Mouse (Mus musculus): ENCODE measurements around the gene Cul7. TPM values are rescaled to one million over a fixed set of nuclear protein-coding genes. Genes with fewer than 3 reads are reported as not detected.

Cul7 gene
- polyA plus RNA-seq (2014; fragmentation: Nextera tagmentation; extraction: Ambion mirVana): 25.9 and 30.5 TPM in 2 replicates

DNA sequence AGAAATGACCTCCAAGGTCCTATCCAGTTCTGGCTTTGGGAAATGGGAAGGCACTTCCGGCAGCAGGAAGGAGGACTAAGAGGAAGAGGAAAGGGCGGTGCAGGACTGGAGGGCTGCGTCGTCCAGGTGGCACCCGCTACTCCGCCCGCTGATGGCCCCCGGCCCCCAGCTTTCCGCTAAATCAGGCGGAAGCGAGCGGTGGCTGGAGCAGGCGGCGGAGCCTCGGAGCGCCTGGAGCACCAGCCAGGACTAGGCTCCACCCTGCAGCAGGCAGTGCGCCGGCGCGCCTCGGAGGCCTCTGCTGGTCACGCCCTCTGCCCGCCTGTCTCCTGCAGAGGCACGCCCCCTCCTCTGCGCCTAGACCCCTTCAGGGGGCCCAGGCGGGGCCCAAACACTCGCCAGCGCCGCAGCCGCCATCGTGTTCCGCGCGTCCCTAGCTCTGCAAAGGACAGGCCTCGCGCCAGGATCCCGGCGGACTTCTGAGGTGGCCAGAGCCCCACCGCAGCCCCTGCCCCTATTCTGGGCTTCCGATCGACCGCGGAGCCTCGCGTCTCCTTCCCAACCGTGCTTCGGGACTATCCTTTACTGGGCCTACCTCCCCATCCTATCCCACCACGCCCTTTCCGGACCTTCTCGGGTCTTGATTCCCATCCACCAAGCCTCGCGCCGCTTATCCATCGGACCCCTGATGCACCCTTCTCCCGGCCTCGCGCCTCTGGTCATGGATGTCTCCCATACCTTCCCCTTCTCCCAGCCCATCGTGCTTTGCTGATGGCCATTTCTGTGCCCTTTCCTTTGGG is at the start of gene Cul7:
Gene Cul7 (plus strand): TSS at position 106 of the 800 bp plus-strand sequence.
- WGBS: under 1% methylated on average over 49 of the region's 58 CpGs
- H3K27me3 ChIP-seq (ENCODE audit: control insufficient read depth, insufficient read depth, low read length): no peaks in the 10 kb centered on the region
- H3K4me3 ChIP-seq (ENCODE audit: low read depth, low read length): peak within 1 kb of the TSS; percentile 67
- no peaks in the 10 kb centered on the region for H3K9me3 ChIP-seq (ENCODE audit: control insufficient read depth, low read length)
- peaks cover 12% of the 10 kb centered on the region for H3K36me3 ChIP-seq (ENCODE audit: control insufficient read depth, insufficient read depth, low read length)
- H3K27ac ChIP-seq (ENCODE audit: low read depth, low read length): peak within 1 kb of the TSS; percentile 93
- peak; percentile 93 for DNase-seq (ENCODE audit: low spot score)
- peaks cover 12% of the 10 kb centered on the region; the same call in 1 of the 2 replicates for H3K4me1 ChIP-seq (replicated peaks; ENCODE audit: control insufficient read depth, insufficient read depth, low read length)
- peak within 1 kb of the TSS; percentile 92 for H3K9ac ChIP-seq (ENCODE audit: low read depth, low read length)
- peak; percentile 93 for ATAC-seq (ENCODE audit: low FRiP score)
- peak within 1 kb of the TSS; percentile 91 for H3K4me2 ChIP-seq (replicated peaks; ENCODE audit: low read depth, low read length)

DNA sequence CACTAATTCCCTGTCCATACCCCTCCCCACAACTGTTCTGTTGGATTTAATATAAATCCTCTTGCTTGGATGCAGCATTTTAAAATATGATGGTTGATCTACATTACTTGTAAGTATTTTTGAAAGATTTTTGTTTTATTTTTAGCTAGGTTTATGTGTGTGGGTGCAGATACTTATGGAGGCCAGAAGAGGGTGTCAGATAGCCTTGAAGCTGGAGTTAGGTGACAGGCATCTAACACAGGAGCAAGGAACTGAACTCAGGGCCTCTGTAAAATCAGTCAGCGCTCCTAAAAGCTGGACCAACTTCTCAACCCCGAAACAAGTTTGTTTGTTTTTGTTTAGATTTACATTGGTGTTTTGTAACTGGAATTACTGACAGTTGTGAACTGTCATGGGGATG is 49.6 kb upstream of the Cul7 start:
- WGBS: 88% methylated on average over 2 of the region's 2 CpGs
- Histone ChIP-seq H3K4me3 (ENCODE audit: low read depth, low read length) (no peak overlapping the region), H3K27ac (ENCODE audit: low read depth, low read length) (no peak overlapping the region), H3K9me3 (ENCODE audit: control insufficient read depth, low read length) (no peaks in the 10 kb centered on the region), H3K4me1 (replicated peaks; ENCODE audit: control insufficient read depth, insufficient read depth, low read length) (peaks cover 5% of the 10 kb centered on the region), H3K4me2 (replicated peaks; ENCODE audit: low read depth, low read length) (no peak overlapping the region), H3K9ac (ENCODE audit: low read depth, low read length) (no peak overlapping the region), H3K27me3 (ENCODE audit: control insufficient read depth, insufficient read depth, low read length) (no peaks in the 10 kb centered on the region), H3K36me3 (ENCODE audit: control insufficient read depth, insufficient read depth, low read length) (no peaks in the 10 kb centered on the region)
- no peak for DNase-seq (ENCODE audit: low spot score)
- no peak for ATAC-seq (ENCODE audit: low FRiP score)

DNA sequence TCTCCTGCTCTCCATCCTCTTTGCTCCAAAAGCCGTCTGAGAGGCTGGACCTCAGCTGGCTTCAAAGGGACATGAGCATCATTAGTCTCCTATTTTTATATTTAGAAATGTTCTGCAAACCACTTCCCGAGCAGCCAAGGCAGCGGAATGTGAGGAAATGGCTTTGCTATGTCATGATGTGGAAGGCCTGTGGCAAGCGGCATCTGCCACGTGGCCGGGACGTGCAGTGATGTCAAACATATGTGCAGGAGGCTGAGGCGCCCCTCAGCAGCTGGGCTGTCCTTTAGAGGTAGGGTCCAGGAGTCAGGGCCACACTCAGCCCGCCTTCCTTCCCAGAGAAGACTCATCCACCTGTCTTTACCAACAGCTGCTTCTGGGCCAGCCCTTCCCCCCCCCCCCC is 47.9 kb upstream of the Cul7 start:
- H3K36me3 ChIP-seq (ENCODE audit: control insufficient read depth, insufficient read depth, low read length): no peaks in the 10 kb centered on the region
- DNase-seq (ENCODE audit: low spot score) (no peak), ATAC-seq (ENCODE audit: low FRiP score) (no peak)
- no peak overlapping the region for H3K4me3 ChIP-seq (ENCODE audit: low read depth, low read length)
- H3K9me3 ChIP-seq (ENCODE audit: control insufficient read depth, low read length): no peaks in the 10 kb centered on the region
- 85% methylated on average over 9 of the region's 9 CpGs for WGBS
- H3K27ac ChIP-seq (ENCODE audit: low read depth, low read length): no peak overlapping the region
- no peak overlapping the region for H3K9ac ChIP-seq (ENCODE audit: low read depth, low read length)
- H3K4me1 ChIP-seq (replicated peaks; ENCODE audit: control insufficient read depth, insufficient read depth, low read length): peaks cover 8% of the 10 kb centered on the region
- no peaks in the 10 kb centered on the region for H3K27me3 ChIP-seq (ENCODE audit: control insufficient read depth, insufficient read depth, low read length)
- H3K4me2 ChIP-seq (replicated peaks; ENCODE audit: low read depth, low read length): no peak overlapping the region

DNA sequence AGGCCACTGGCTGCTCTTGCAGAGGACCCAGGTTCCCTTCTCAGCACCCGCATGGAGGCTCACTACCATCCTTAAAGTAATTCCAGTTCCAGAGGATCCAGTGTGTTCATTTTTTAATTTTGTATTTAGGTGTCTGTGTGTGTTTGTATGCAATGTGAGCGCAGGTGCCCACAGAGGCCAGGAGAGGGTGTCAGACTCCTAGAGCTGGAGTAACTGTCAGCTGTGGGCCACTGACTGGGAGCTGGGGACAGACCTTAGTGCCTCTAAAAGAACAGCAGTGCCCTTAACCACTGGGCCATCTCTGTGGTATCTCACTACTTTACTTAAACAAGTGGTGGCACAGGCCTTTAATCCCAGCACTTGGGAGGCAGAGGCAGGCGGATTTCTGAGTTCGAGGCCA is 46.9 kb upstream of the Cul7 start:
- peaks cover 8% of the 10 kb centered on the region for H3K4me1 ChIP-seq (replicated peaks; ENCODE audit: control insufficient read depth, insufficient read depth, low read length)
- no peak overlapping the region for H3K9ac ChIP-seq (ENCODE audit: low read depth, low read length)
- no peaks in the 10 kb centered on the region for H3K27me3 ChIP-seq (ENCODE audit: control insufficient read depth, insufficient read depth, low read length)
- H3K27ac ChIP-seq (ENCODE audit: low read depth, low read length): no peak overlapping the region
- no peak overlapping the region for H3K4me3 ChIP-seq (ENCODE audit: low read depth, low read length)
- WGBS: 97% methylated on average over 4 of the region's 4 CpGs
- H3K36me3 ChIP-seq (ENCODE audit: control insufficient read depth, insufficient read depth, low read length): no peaks in the 10 kb centered on the region
- no peak for ATAC-seq (ENCODE audit: low FRiP score)
- no peaks in the 10 kb centered on the region for H3K9me3 ChIP-seq (ENCODE audit: control insufficient read depth, low read length)
- no peak for DNase-seq (ENCODE audit: low spot score)
- no peak overlapping the region for H3K4me2 ChIP-seq (replicated peaks; ENCODE audit: low read depth, low read length)

DNA sequence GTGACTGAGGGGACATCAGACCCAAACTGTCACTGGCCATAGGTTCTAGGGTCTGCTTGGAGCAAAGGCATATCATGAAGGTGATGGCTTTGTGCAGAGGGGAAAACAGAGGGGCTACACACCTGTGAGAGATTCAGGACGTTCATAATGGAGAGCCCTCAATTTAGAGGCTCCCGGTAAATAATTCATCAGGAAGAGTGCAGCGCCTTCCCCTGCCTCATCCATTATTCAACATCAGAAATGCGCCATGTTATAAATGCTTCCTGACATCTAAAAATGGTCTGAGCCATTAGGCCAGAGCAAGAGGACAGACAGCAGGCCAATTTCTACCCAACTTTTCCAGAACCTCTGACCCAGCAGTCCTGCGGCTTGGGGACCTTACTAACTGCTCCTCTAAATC is 45.0 kb upstream of the Cul7 start:
- DNase-seq (ENCODE audit: low spot score) (no peak), ATAC-seq (ENCODE audit: low FRiP score) (no peak)
- Histone ChIP-seq H3K27me3 (ENCODE audit: control insufficient read depth, insufficient read depth, low read length) (no peaks in the 10 kb centered on the region), H3K9me3 (ENCODE audit: control insufficient read depth, low read length) (no peaks in the 10 kb centered on the region), H3K9ac (ENCODE audit: low read depth, low read length) (no peak overlapping the region), H3K4me2 (replicated peaks; ENCODE audit: low read depth, low read length) (no peak overlapping the region), H3K36me3 (ENCODE audit: control insufficient read depth, insufficient read depth, low read length) (no peaks in the 10 kb centered on the region), H3K27ac (ENCODE audit: low read depth, low read length) (peak overlapping the region; percentile 61; the same call in 1 of the 2 replicates), H3K4me1 (replicated peaks; ENCODE audit: control insufficient read depth, insufficient read depth, low read length) (peaks cover 11% of the 10 kb centered on the region), H3K4me3 (ENCODE audit: low read depth, low read length) (no peak overlapping the region)
- 49% methylated on average over 5 of the region's 5 CpGs for WGBS

DNA sequence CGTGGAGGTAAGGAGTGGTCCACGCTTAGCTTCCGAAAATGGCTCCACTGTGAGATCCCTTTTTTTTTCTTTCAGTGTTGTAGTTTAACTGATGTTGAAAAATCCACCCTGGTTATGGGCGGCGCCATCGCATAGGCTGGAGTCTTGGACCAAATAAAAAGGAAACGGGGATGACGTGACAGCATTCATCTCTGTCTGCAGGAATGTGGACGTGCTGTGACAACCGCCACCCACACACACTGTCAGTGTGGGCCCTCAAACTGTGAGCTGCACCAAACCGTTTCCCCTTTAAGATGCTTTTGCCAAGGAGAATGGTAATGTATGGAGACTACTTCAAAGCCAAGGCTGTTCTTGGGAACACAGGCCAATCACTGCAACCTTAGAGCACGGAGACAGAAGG is 44.1 kb upstream of the Cul7 start:
- H3K4me1 ChIP-seq (replicated peaks; ENCODE audit: control insufficient read depth, insufficient read depth, low read length): peaks cover 11% of the 10 kb centered on the region
- H3K4me2 ChIP-seq (replicated peaks; ENCODE audit: low read depth, low read length): no peak overlapping the region
- no peaks in the 10 kb centered on the region for H3K9me3 ChIP-seq (ENCODE audit: control insufficient read depth, low read length)
- ATAC-seq (ENCODE audit: low FRiP score) (no peak), DNase-seq (ENCODE audit: low spot score) (no peak)
- H3K9ac ChIP-seq (ENCODE audit: low read depth, low read length): no peak overlapping the region
- WGBS: 82% methylated on average over 12 of the region's 12 CpGs
- no peaks in the 10 kb centered on the region for H3K27me3 ChIP-seq (ENCODE audit: control insufficient read depth, insufficient read depth, low read length)
- no peak overlapping the region for H3K4me3 ChIP-seq (ENCODE audit: low read depth, low read length)
- no peaks in the 10 kb centered on the region for H3K36me3 ChIP-seq (ENCODE audit: control insufficient read depth, insufficient read depth, low read length)
- no peak overlapping the region for H3K27ac ChIP-seq (ENCODE audit: low read depth, low read length)

DNA sequence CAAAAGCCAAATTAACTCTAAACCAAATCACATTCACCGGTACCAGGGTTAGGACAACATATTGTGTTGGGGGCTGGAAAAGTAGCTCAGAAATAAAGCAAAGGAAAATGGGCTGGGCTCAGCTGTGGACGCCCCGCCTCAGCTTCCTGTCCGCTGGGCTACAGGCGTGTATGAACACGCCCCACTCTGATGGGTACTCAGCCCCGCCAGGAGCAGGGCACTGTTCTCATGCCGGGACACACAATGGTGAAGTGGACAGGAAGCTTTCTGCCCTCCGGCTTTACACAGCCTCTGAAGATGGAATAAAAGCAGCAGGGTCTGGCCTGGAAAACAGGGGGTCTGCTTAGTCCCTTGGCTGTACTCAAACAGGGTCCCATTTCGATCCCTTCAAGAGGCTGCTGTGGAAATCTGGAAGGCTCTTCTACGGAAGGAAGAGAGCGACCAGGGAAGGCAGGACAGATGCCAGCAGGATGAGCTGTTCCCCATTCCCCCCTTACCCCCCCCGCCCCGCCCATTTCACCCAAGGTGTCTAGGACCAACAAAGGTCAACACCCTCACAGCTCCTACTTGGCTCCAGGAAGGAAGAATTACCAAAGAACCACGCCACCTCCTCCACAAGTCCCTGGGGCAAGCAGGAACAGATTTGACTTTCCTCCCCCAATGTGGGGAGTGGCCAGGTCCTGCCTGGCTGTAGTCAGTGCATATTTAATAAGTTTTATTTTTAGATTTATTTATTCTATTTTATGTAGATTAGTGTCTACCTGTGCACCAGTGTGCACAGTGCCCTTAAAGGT is 40.2 kb upstream of the Cul7 start:
- Histone ChIP-seq H3K9me3 (ENCODE audit: control insufficient read depth, low read length) (no peaks in the 10 kb centered on the region), H3K9ac (ENCODE audit: low read depth, low read length) (no peak overlapping the region), H3K4me1 (replicated peaks; ENCODE audit: control insufficient read depth, insufficient read depth, low read length) (peaks cover 10% of the 10 kb centered on the region), H3K27me3 (ENCODE audit: control insufficient read depth, insufficient read depth, low read length) (no peaks in the 10 kb centered on the region), H3K4me3 (ENCODE audit: low read depth, low read length) (no peak overlapping the region), H3K36me3 (ENCODE audit: control insufficient read depth, insufficient read depth, low read length) (no peaks in the 10 kb centered on the region), H3K27ac (ENCODE audit: low read depth, low read length) (no peak overlapping the region), H3K4me2 (replicated peaks; ENCODE audit: low read depth, low read length) (no peak overlapping the region)
- 66% methylated on average over 15 of the region's 15 CpGs for WGBS
- ATAC-seq (ENCODE audit: low FRiP score): no peak
- DNase-seq (ENCODE audit: low spot score): no peak

DNA sequence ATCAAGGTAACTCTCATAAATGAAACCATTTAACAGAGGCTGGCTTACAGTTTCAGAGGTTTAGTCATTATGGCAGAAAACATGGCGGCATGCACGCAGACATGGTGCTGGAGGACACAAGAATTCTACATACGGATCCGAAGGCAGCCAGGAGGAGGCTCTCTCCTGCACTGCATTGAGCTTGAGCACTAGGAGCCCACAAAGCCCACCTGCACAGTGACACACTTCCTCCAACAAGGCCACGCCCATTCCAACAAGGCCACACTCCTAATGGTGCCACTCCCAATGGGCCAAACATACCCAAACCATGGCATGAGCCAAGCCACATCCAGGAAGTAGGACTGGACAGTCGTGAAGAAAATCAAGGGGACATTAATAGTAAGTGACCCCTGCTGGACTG is 38.8 kb upstream of the Cul7 start:
- no peak for DNase-seq (ENCODE audit: low spot score)
- 98% methylated on average over 6 of the region's 6 CpGs for WGBS

More for the DNA sequence above, 38.8 kb upstream of the Cul7 start:
- Histone ChIP-seq H3K27me3 (ENCODE audit: control insufficient read depth, insufficient read depth, low read length) (no peaks in the 10 kb centered on the region), H3K27ac (ENCODE audit: low read depth, low read length) (no peak overlapping the region), H3K4me3 (ENCODE audit: low read depth, low read length) (no peak overlapping the region), H3K36me3 (ENCODE audit: control insufficient read depth, insufficient read depth, low read length) (no peaks in the 10 kb centered on the region), H3K9ac (ENCODE audit: low read depth, low read length) (no peak overlapping the region), H3K4me1 (replicated peaks; ENCODE audit: control insufficient read depth, insufficient read depth, low read length) (0 out of 2 replicates have a peak, but pooled peaks cover 3% of the 10 kb centered on the region), H3K4me2 (replicated peaks; ENCODE audit: low read depth, low read length) (no peak overlapping the region), H3K9me3 (ENCODE audit: control insufficient read depth, low read length) (no peaks in the 10 kb centered on the region)
- ATAC-seq (ENCODE audit: low FRiP score): no peak

Measured in hindbrain, embryonic 11.5 days (tissue).